Mouse (Mus musculus): ENCODE measurements around the gene Tspan10. TPM values are rescaled to one million over a fixed set of nuclear protein-coding genes. Genes with fewer than 3 reads are reported as not detected.
A peak's percentile ranks its signal among the peaks of the same experiment; 100 is the strongest.

The Tspan10 gene
- total and polyA plus RNA-seq, 2 experiments from 2014 or later: not detected

GRCm38 (mm10) chr11:120417852-120418251 lies 24.6 kb upstream of the Tspan10 start:
- no peak for ATAC-seq
- no peak overlapping the region for H3K4me3 ChIP-seq (ENCODE audit: low read length)
- no peak overlapping the region for H3K4me2 ChIP-seq (ENCODE audit: low read depth, low read length)
- no peak overlapping the region for H3K27ac ChIP-seq
- no peak overlapping the region for H3K9ac ChIP-seq (replicated peaks; ENCODE audit: low read length)
- 94% methylated on average over 7 of the region's 7 CpGs for WGBS
- H3K9me3 ChIP-seq (ENCODE audit: low read length): no peaks in the 10 kb centered on the region
- TF ChIP-seq CTCF (IDR thresholded peaks at IDR 0.05; ENCODE audit: low read depth): no peak
- no peak for DNase-seq (ENCODE audit: low spot score)
- H3K4me1 ChIP-seq (ENCODE audit: insufficient read depth, low read length): no peaks in the 10 kb centered on the region
- H3K27me3 ChIP-seq (ENCODE audit: insufficient read depth, low read length): no peaks in the 10 kb centered on the region
- peaks cover 62% of the 10 kb centered on the region for H3K36me3 ChIP-seq (ENCODE audit: insufficient read depth, low read length)

DNA sequence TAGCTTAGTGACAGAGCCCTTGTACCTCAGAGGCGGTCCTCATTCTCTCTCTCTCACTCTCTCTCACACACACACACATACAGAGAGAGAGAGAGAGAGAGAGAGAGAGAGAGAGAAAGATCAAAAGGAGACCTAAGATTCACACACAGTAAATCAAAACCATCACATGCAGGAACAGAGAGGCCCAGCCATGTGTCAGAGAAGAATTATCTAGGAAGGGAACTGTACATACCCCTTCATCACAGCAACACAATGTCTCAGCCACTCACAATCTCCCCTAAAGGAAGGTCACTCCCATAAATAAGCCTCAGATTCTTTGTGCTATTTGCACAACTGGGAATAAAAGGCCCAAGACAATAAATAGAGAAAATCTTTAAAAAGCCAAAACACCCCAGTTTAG lies 23.9 kb upstream of the Tspan10 start:
- 92% methylated on average over 1 of the region's 1 CpGs for WGBS

DNA sequence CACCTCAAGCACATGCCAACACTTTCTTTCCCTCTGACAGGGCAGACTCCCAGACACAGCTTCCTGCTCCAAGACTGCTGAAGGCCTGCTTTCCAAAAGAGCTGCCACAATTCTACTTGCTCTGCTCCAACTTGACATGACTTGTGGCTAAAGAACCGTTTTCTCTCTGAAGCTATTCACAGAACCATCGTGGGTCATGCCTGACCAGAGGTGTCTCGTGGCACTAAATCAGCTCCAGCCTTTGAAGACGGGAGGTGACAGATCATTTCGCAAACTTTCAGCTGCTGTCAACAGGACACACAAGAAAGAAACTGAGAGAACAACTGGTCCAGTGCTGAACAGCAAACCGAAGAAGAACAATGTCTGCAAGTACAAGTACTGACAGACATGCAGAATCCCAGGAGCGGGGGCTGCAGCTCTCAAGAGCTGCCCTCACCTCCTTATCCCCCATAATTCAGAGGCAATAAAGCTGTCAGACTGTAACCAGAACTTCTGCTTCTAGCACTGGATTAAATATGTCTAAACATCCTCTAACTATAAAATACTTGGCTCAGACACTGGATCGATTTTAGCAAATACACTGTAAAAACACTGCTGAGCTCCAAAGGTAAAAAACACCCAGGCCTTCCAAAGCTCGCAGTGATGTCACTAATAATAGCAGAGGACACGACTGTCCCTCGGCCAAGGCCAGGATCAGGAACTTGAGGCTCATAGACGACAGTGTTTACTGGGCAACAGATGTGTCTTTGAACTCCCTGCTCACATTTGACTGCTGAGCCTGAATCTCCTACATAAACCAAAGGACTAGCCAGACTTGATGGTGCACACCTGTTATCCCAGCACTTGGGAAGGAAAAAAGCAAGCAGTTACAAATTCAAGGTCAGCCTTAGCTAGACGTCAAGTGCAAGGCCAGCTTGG lies 19.5 kb upstream of the Tspan10 start:
- H3K27ac ChIP-seq: no peak overlapping the region
- H3K4me2 ChIP-seq (ENCODE audit: low read depth, low read length): no peak overlapping the region
- no peaks in the 10 kb centered on the region for H3K9me3 ChIP-seq (ENCODE audit: low read length)
- DNase-seq (ENCODE audit: low spot score): no peak
- H3K36me3 ChIP-seq (ENCODE audit: insufficient read depth, low read length): peaks cover 53% of the 10 kb centered on the region
- 92% methylated on average over 13 of the region's 13 CpGs for WGBS
- no peak for TF ChIP-seq CTCF (IDR thresholded peaks at IDR 0.05; ENCODE audit: low read depth)
- ATAC-seq: no peak
- no peaks in the 10 kb centered on the region for H3K27me3 ChIP-seq (ENCODE audit: insufficient read depth, low read length)
- no peaks in the 10 kb centered on the region for H3K4me1 ChIP-seq (ENCODE audit: insufficient read depth, low read length)
- H3K4me3 ChIP-seq (ENCODE audit: low read length): no peak overlapping the region
- no peak overlapping the region for H3K9ac ChIP-seq (replicated peaks; ENCODE audit: low read length)

More for the DNA sequence above, 23.9 kb upstream of the Tspan10 start:
- H3K36me3 ChIP-seq (ENCODE audit: insufficient read depth, low read length): peaks cover 58% of the 10 kb centered on the region
- H3K27ac ChIP-seq: no peak overlapping the region
- H3K9ac ChIP-seq (replicated peaks; ENCODE audit: low read length): no peak overlapping the region
- no peaks in the 10 kb centered on the region for H3K9me3 ChIP-seq (ENCODE audit: low read length)
- H3K4me2 ChIP-seq (ENCODE audit: low read depth, low read length): no peak overlapping the region
- H3K4me1 ChIP-seq (ENCODE audit: insufficient read depth, low read length): no peaks in the 10 kb centered on the region
- no peak for TF ChIP-seq CTCF (IDR thresholded peaks at IDR 0.05; ENCODE audit: low read depth)
- no peak for DNase-seq (ENCODE audit: low spot score)
- ATAC-seq: no peak
- no peak overlapping the region for H3K4me3 ChIP-seq (ENCODE audit: low read length)
- no peaks in the 10 kb centered on the region for H3K27me3 ChIP-seq (ENCODE audit: insufficient read depth, low read length)

- Histone ChIP-seq H3K4me3 (ENCODE audit: low read length) (no peak overlapping the region), H3K9me3 (ENCODE audit: low read length) (no peaks in the 10 kb centered on the region), H3K27me3 (ENCODE audit: insufficient read depth, low read length) (no peaks in the 10 kb centered on the region), H3K4me2 (ENCODE audit: low read depth, low read length) (no peak overlapping the region), H3K4me1 (ENCODE audit: insufficient read depth, low read length) (no peaks in the 10 kb centered on the region), H3K9ac (replicated peaks; ENCODE audit: low read length) (no peak overlapping the region), H3K27ac (no peak overlapping the region), H3K36me3 (ENCODE audit: insufficient read depth, low read length) (peaks cover 53% of the 10 kb centered on the region)
- 65% methylated on average over 9 of the region's 9 CpGs for WGBS
- DNase-seq (ENCODE audit: low spot score) (peak; percentile 82), ATAC-seq (no peak)
- TF ChIP-seq CTCF (IDR thresholded peaks at IDR 0.05; ENCODE audit: low read depth): peak; percentile 77
These were observed 18.7 kb upstream of the Tspan10 start for GRCm38 (mm10) chr11:120423569-120424295.

DNA sequence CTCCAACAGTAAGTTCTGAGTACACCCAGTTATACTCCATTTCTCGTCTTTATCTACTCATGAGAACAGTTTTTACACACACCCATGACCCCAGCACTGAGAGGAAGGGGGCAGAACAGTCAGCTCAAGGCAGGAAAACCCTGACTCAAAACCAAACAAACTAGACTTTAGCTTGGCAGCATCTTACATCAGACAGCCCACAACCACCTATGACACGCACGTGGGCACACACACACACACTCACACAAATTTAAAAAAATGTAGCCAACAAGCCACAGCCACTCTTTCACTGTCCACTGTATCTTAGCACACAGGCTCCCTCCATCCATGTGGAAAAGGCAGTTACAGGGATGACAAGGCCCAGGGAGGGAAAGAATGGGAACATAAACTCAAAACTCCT lies 15.7 kb upstream of the Tspan10 start:
- DNase-seq (ENCODE audit: low spot score): no peak
- Histone ChIP-seq H3K27ac (no peak overlapping the region), H3K9me3 (ENCODE audit: low read length) (no peaks in the 10 kb centered on the region), H3K4me2 (ENCODE audit: low read depth, low read length) (no peak overlapping the region), H3K27me3 (ENCODE audit: insufficient read depth, low read length) (no peaks in the 10 kb centered on the region), H3K9ac (replicated peaks; ENCODE audit: low read length) (no peak overlapping the region), H3K4me1 (ENCODE audit: insufficient read depth, low read length) (no peaks in the 10 kb centered on the region), H3K36me3 (ENCODE audit: insufficient read depth, low read length) (peaks cover 46% of the 10 kb centered on the region), H3K4me3 (ENCODE audit: low read length) (no peak overlapping the region)
- 91% methylated on average over 3 of the region's 3 CpGs for WGBS
- TF ChIP-seq CTCF (IDR thresholded peaks at IDR 0.05; ENCODE audit: low read depth): no peak
- ATAC-seq: no peak

DNA sequence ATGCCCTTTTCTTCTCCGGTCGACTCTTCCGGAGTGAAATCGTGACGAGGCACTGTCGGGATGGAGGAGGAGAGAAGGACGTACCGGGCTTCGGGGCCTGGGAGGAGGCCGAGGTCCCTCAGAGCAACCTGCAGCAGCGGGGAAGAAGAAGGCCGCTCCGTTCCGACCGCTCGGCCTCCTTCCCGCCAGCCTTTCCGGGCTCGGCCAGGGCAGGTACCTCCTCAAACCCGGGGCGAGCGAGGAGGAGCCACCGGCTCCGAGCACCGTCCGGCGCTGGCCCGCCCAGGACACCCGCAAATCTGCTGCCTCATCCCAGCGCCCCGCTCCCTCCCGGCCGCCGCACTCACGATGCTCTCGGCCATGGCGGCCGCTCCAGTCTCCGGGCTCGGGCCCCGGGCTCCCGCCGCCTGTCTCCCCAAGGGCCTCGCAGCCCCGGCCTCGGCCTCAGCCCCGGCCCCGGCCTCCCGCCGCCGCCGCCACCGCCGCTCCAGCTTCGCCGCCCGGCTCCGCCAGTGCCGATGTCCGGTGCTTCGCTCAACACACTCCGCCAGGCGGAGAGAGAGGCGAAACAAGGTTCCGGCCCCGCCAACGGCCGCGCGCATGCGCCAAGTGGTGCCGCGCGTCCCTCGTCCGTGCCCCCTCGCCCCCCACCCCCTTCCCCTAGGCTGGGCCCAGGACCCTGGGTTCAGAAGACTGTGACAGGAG lies 5.1 kb upstream of the Tspan10 start, which contains the start of gene Nploc4:
Nploc4 (minus strand) TSS at position 557 of the 705 bp plus-strand sequence.
- Histone ChIP-seq H3K4me2 (ENCODE audit: low read depth, low read length) (peak within 1 kb of the TSS; percentile 75), H3K4me1 (ENCODE audit: insufficient read depth, low read length) (peaks cover 10% of the 10 kb centered on the region), H3K27me3 (ENCODE audit: insufficient read depth, low read length) (no peaks in the 10 kb centered on the region), H3K36me3 (ENCODE audit: insufficient read depth, low read length) (peaks cover 26% of the 10 kb centered on the region), H3K9ac (replicated peaks; ENCODE audit: low read length) (peak within 1 kb of the TSS; percentile 96), H3K4me3 (ENCODE audit: low read length) (peak within 1 kb of the TSS; percentile 98), H3K27ac (peak within 1 kb of the TSS; percentile 83), H3K9me3 (ENCODE audit: low read length) (no peaks in the 10 kb centered on the region)
- 1% methylated on average over 71 of the region's 77 CpGs for WGBS
- no peak for TF ChIP-seq CTCF (IDR thresholded peaks at IDR 0.05; ENCODE audit: low read depth)
- DNase-seq (ENCODE audit: low spot score): peak; percentile 94
- peak; percentile 92 for ATAC-seq

Data from hindbrain, postnatal 0 days (tissue).